Mouse (Mus musculus) mouse embryonic stem cell (cell line): ENCODE results near the gene Gm8127.
"Not testable (repeated sequence)": the region's sequence is repeated elsewhere in the genome, so short reads cannot be mapped to it uniquely, and the experiment has no call there.

Experiments
- in situ Hi-C, 2 experiments: fragments of 300-500 bp; cut with MboI; formaldehyde crosslinking; loops; 1 replicate in 1 of 2; 3 replicates in 1 of 2; pipeline ENCODE4 v1.14.3; 2019 to 2020; ENCODE audit warnings: low sequenced_read_pairs in 2 of 2, low pct_unique_long_range_greater_than_20kb in 1 of 2, mixed read lengths in 1 of 2; ENCODE audit not compliant: unreplicated experiment in 1 of 2

Gene Gm8127

DNA sequence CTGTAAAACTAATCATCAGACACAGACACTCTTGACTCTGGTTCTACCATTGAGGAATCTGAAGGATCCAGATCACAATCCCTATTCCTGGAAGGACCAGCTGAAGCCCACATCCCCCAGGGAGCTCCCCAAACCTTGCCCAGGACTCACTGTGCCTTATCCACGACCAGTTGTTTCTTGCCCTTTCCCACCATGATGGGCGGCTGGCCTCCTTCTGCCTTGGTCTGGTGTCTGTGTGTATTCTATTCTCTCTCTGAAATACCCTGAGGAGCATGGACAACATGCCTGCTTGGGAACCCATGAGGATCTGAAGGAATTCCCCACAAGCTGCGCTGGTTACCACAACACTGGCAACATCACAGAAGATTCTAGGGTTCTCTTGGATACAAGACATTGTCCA is at the start of gene Gm8127:
Gm8127 (minus strand) TSS at position 330 of the 400 bp plus-strand sequence.
- in situ Hi-C loops: not testable (repeated sequence)

DNA sequence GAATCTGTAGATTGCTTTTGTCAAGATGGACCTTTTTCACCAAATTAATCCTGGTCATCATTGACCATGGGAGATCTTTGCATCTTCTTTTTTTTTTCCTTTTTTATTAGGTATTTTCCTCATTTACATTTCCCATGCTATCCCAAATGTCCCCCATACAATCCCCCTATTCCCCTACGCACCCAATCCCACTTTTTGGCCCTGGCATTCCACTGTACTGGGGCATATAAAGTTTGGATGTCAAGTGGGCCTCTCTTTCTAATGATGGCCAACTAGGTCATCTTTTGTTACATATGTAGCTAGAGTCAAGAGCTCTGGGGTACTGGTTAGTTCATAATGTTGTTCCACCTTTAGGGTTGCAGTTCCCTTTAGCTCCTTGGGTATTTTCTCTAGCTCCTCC is 44.0 kb upstream of the Gm8127 start:
- in situ Hi-C loops: not testable (repeated sequence)

DNA sequence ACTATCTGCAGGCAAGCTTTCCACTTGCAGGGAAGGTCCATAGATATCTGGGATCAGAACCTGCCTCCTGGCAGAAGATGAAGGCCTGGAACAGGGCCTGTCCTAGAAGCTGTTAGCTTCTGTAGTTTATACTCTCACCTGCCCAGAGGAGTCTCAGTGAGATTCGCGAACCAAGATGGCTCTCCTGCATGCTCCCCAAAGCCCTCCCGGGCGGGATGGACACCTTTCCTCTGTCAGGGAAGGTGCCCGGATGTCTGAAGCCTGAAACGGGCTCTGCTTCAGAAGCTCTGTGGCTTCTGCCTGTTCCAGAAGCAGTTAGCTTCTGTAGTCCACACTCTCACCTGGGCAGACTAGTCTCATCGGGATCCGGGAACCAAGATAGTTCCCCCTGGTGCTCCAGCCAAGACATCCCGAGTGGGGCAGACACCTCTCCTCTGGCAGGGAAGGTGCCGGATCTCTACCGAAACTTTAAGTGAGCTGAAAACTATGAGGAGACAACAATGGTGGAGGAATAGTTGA is 37.8 kb upstream of the Gm8127 start:
- in situ Hi-C loops: not testable (repeated sequence)

DNA sequence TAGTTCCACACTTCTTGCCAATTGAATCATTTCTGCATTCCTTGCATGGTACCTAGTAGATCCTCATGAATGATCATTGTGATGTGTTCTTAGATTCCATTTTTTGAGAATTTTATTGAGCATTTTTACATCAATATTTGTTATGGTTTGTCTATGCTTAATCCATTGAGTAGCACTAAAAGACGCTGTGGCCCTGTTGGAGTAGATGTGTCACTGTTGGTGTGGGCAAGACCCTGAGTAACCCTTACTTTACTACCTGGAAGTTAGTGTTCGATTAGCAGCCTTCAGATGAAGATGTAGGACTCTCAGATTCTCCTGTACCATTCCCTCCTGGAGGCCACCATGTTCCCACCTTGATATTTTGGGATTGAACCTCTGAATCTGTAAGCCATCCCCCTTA is 35.0 kb upstream of the Gm8127 start:
- in situ Hi-C loops: not testable (repeated sequence)

DNA sequence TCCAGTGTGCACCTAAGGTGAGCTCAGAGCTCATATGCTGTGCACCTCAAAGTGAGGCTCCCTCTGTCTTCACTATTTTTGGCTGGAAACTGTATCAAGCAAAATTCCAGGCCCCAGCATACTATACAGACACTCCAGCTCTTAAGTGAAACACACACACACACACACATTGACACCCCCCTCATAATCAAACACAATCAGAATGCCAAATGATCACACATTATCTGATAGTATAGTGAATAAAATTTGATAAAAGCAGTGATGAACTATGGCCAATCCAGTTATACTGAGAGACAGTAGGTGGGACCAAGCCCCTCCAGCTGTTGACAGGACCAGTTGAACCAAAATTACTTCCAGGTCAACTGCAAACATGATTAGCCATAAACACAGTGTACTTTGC is 25.9 kb upstream of the Gm8127 start:
- in situ Hi-C loops: not testable (repeated sequence)

DNA sequence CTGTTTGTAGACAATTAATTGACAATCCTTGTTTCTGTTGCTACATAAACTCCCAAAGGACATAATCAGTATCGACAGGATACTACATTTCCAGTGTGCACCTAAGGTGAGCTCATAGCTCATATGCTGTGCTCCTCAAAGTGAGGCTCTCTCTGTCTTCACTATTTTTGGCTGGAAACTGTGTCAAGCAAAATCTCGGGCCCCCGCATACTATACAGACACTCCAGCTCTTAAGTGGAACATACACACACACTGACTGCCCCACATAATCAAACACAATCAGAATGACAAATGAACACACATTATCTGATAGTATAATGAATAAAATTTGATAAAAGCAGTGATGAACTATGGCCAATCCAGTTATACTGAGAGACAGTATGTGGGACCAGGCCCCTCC is 15.0 kb downstream of the Gm8127 start:
- in situ Hi-C loops: not testable (repeated sequence)

DNA sequence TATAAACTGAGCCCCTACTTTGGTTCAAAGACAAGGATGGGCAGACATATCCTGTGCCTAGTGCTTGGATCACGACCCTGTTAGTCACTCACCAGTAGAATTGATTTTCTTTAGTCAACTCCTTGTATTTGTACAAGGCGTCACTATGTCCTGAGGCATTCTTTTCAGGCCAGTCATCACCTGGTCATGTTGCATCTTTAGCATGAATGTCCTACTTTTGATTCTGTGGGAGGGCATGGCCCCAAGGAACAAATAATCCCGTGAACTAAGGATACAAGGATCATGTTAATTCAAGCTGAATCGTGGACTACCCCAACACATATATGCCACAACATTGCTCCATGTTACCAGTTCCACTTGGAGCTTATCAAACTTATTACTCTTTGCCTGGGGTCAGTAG is 15.5 kb downstream of the Gm8127 start:
- in situ Hi-C loops: not testable (repeated sequence)

DNA sequence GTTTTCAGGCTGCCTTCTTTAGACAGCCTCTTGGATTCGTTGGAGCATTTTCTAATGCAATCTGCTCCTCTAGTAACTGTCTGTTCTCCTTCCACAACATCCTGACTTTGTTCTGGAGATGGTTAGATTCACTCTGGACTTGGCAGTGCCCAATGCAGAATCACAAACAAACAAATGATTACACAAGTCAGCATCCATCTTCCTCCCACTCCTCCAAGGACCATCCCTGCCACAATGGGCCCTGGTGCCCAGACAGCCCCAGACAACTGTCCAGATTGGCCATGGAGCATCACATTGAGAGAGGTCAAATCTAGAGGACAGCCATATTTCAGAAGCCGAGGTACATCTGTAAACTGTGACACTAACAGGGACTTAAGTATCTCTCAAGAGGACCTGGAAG is 16.2 kb downstream of the Gm8127 start:
- in situ Hi-C loops: not testable (repeated sequence)

DNA sequence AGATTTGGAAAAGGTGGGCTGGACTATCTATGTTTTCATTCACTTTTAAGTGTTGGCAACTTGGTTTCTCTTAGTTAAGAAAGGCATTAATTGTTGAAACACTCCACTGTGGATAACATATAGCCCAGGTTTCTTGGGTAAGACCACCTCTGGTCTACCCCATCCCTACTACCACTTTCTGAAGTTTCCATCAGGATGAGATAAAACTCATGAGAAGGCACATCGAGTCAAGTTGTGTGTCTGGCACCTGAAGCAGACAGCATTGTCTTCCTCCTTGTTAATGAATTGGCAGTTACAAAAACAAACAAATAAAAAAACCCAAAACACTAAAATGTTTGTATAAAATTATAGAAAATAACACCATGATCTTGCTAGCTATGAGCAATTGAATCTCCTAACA is 17.9 kb downstream of the Gm8127 start:
- in situ Hi-C loops: not testable (repeated sequence)

DNA sequence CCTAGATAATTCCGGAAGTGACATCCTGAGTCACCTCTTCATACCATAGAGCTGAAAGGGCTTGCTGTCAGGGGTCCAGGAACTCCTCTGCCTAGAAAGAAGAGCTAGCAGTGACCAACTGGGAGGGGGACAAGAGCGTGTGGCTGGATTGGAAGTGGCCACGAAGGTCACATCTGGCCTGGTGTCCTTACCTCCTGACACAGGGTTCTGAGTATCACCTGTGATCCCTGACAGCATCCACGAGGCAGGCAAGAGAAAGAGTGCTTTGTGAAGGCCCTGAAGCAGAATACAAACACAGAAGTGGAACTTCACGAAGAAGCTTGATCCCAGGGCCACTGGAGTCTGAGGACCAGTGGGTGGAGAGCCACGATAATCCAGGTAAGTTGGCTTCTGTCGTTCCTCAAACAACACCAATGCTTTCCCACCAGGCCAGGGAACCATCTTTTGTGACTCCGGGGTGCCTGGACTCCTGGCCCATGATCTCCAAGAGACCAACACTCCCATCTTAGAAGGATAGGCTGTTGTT is 18.6 kb downstream of the Gm8127 start, which contains the start of gene Gm9732:
Gm9732 (plus strand) TSS at position 51 of the 526 bp plus-strand sequence.
- in situ Hi-C loops: not testable (repeated sequence)

DNA sequence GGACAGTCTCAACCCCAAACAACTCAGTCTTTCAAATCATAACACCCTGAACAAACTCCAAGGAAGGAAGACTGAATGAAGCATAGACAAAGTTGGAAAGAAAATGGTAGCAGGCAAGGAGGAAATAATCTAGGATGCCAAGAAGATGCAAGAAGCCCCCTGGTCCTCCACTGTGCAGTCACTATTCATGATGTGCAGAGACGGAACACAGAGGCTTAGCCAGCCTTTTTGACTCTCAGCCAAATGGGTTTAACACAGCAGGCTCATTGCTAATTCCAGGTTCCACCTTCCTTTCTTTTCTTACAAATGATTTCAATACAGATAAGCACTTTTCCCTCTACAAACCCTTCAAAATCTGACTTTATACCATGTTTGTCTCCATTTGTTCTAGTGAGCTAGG is 20.5 kb downstream of the Gm8127 start:
- in situ Hi-C loops: not testable (repeated sequence)

DNA sequence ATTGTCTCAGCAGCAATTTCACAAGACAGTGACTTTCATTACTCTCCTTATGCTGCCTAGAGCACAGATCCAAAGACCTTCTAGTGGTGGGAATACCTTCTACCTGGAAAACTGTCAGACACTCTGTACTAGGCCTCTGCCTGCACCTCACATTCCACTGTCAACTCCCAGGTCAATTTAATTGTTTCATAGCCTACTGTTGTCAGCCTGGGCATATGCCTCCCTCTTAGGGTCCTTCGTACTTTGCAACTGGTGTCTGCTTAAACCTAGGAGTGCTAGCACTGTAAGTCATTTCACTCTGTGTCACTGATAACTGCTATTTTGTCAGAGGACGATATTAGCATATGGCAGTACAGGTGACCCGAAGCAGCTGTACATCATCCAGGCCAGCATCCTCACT is 24.4 kb downstream of the Gm8127 start:
- in situ Hi-C loops: not testable (repeated sequence)

DNA sequence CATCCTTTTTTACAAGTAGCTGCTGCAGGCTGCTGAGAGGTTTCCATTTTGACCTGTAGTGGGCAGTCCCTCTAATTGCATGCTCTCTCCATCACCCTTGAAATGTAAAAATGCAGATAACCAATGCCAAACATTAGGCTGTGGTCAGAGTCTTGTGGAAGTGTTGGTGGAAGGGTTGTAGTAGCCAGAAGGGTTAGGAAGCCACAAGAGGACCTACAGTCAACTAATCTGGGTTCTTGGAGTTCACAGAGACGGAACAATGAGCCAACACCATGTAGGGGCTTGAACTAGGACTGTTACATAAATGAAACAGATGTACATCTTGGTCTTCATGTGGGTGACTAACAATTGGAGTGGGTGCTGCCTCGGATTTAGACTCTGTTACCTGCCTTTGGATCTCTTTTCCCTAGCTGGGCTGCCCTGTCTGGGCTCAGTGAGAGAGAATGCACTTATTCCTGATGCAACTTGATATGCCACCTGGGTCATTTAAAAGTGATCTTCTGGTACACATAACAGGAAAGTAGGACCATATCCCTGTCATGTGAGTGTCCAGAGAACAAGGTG is 25.0 kb downstream of the Gm8127 start:
- in situ Hi-C loops: not testable (repeated sequence)

DNA sequence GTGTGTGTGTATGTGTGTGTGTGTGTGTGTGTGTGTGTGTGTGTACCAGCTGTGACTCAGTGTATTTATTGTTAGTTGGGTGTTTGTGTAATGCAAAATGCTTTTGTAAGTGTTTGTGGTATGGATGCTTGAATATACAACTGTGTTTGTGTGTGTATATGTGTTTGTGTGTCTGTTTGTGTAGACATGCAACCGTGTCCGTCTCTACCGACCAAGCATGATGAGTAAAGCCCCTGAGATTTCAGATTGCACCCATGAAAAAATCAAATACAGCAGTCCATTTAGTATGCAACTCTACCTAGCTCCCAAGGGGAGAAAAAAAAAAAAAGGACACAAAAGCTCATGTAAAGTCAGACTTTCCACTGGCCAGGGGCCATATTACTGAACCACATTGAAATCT is 30.2 kb downstream of the Gm8127 start:
- in situ Hi-C loops: not testable (repeated sequence)

DNA sequence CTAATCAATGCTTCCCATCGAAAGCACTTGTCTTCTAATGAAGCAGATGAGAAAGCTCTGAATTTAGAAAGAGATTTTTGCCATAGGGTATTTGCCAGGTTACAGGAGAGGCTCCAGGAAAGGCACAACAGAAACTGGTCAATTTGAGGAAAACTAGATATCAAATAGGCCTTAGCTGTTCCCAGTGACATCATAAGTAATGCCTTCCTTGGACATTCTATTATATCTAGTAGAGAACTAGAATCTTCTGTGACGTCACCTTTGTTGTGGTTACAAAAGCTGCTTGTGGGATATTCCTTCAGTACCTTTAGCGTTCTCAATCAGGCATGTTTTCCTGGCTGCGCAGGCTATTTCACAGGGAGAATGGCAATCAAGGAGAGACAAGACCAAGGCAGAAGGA is 35.3 kb downstream of the Gm8127 start, which contains the start of gene Gm8126:
Gm8126 (plus strand) TSS at position 301 of the 400 bp plus-strand sequence.
- in situ Hi-C loops: not testable (repeated sequence)

DNA sequence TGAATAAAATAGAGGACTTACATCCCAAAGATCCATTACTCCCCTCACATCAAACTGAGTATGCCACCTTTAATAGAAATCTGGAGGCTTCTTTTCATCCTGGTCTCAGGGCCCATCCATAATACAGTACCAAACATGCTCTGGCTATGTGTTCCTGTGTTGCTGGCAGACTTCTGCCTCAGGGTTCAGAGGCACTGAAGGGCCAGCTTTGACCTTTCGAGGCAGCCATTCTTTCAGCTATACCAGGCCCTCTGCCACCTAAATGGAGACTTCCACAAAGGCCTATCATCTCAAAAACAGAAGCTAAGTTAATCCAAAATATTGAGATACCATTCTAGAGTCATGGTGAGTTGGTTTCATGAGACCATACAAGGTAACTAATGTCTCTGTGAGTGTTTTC is 37.1 kb downstream of the Gm8127 start:
- in situ Hi-C loops: not testable (repeated sequence)

DNA sequence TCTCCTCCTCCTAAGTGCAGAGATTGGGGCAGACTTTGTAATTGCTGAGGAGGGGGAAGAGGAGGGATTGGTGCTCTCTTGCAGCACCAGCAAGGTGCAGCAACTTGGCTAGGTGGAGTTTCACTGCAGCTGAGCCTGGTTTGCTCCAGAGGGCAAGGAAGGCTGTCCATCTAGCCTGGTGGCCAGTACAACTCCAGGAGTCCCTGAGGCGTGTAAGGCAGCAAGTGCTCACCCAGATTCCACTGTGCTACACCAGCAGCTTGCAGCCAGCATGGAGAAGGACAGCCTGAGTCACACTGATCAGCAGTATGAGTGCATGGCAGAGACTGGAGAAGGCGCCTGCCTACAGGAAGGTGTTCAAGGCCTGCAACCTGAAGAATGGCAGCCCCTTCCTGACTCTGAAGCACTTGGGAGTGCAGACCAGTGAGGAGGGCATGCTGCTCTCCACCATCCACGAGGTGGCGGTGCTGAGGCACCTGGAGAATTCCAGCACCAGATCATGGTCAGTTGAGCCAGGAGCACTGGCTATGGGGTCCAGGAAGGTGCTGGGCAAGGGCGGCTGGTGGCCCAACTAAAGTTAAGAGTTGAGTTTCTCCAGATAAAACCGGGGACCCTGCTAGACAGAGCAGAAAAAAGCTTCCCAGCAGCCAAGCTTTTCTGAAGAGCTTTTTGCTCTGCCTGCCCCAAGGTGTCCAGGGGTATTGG is 42.9 kb downstream of the Gm8127 start:
- in situ Hi-C loops: not testable (repeated sequence)

DNA sequence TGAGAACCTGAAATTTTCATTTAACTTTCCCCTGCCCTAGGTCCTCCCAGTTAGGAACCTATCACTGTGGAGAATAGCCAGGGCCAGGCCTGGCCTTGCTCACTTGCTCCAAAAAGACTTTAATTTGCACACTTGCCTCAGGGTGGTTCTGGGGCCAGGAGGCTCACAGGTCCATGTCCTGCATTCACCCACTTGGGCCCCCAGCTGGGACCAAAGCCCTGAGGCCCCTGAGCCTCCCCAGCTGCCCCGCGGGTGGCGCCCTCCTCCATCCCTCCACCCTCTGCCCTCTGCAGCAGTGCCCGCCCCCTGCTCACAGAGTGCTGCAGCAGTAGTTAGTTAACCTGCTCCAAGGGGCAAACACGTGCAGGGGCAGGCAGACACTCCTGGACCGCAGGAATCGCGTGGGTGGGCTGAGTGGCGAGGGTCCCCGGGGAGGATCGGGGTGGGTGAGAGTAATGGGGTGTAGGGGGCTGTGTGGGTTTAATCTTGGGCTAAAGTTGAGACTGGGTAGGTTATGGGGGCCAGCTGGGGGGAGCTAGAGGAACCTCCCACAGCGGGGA is 43.9 kb downstream of the Gm8127 start:
- in situ Hi-C loops: not testable (repeated sequence)
